Mouse (Mus musculus) R1 (cell line): Measurements from ENCODE around the gene Myh7b.

Source experiments
- DNase-seq: peaks from one replicate; pipeline ENCODE4 v3.0.0-alpha.2; 2018; ENCODE audit warnings: low read depth, low spot score

Myh7b gene

GRCm38 (mm10) chr2:155683137-155683536 is 72.1 kb downstream of the Myh7b start:
- DNase-seq, result no peak

- DNase-seq, result no peak
These were observed 72.8 kb downstream of the Myh7b start for GRCm38 (mm10) chr2:155683821-155684220.
